Mouse (Mus musculus): Measurements from ENCODE around the gene Nmrk1.

Gene Nmrk1

GRCm38 (mm10) chr19:18619060-18619459 is 12.7 kb upstream of the Nmrk1 start:
- no peak for DNase-seq

GRCm38 (mm10) chr19:18619691-18620090 is 12.1 kb upstream of the Nmrk1 start:
- DNase-seq, result no peak

- no peak for DNase-seq
These were observed 7.9 kb upstream of the Nmrk1 start for GRCm38 (mm10) chr19:18623894-18624293.

GRCm38 (mm10) chr19:18629589-18629988 is 2.2 kb upstream of the Nmrk1 start:
- DNase-seq, result peak in 1 of 2 experiments; percentile 23

- DNase-seq, result no peak
These were observed 1.3 kb upstream of the Nmrk1 start for GRCm38 (mm10) chr19:18630221-18631119.

DNA sequence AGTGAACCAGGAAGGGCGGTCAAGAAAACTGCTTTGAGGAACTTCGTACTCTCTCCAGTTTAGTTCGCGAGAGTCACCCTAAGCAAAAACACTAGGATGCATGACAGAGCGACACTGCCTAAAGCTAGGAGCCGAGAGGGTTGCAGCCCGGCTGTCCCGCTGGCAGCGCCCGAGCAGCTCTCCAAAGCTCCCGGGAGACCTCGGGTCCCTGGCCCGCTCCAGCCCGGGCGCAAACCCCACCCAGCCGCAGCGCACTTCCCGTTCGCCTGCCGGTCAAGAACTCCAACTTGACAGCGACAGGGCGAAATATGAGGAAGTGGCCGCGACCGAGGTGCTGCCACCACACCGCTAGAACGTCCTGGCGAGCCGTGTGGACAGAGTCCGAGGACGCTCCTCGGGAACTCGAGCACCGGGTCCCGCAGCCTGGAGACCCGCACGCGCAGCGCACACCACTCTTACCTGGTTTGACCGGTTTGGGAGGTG is 548 bp upstream of the Nmrk1 start:
- peak in 1 of 2 experiments; percentile 42 for DNase-seq

GRCm38 (mm10) chr19:18632231-18633185 is 758 bp downstream of the Nmrk1 start:
- no peak for DNase-seq

DNA sequence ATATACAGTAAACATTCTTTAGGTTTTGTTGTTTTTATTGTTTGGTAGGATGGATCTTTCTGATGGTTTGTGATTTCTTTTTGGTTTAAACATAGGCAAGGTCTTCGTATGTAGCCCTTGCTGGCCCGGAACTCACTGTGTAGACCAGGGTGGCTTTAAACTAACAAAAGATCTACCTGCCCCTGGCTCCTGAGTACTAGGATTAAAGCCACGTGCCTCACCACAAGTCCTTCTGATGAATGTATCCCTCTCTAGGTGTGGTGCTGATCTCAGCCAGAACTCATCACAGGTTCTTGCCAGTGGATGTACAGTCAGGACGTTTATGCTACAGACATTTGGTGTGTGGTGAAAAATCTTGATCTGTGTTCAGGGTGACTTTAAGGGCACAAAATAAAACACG is 6.2 kb downstream of the Nmrk1 start:
- no peak for DNase-seq

GRCm38 (mm10) chr19:18638949-18639348 is 7.2 kb downstream of the Nmrk1 start:
- no peak for DNase-seq

GRCm38 (mm10) chr19:18639552-18639951 is 7.8 kb downstream of the Nmrk1 start:
- DNase-seq, result peak; percentile 41 to 42

DNA sequence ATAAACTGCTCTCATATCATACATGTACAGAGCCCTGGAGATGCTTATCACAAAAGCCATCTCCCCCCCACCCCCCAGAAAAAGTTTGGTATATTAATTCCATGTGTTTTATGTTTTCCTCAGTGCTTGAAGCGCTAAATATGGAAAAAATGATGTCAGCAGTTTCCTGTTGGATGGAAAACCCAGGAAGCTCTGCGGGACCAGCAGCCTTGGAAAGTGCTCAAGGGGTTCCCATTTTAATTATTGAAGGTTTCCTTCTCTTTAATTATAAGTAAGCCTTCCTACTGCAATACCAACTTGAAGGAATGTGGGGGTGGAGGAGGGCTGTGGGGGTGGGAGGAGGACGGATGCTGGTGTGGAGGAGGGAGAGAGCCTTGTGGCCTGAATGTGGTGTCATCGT is 9.3 kb downstream of the Nmrk1 start:
- DNase-seq, result no peak

GRCm38 (mm10) chr19:18643411-18643810 is 11.7 kb downstream of the Nmrk1 start:
- DNase-seq, result no peak

DNA sequence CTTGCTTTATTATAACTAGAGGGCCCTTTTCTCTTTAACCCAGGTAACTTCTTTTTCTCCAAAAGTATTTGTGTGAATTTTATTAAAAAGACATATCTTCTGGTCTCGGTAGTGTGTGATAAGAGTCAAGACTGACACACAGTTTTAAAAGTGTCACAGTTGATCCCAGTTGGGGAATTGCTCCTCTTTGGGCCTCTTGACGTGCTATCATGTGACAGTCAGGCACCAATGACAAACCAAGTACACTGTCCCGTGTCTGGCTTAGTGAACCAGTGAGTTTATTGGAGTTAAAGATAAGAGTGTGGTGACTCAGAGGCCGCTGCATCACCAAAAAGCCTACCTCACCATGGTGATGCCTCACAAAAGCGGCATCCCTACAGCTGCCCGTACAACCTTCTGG is 12.3 kb downstream of the Nmrk1 start:
- DNase-seq, result no peak

GRCm38 (mm10) chr19:18646397-18646796 is 14.6 kb downstream of the Nmrk1 start:
- DNase-seq, result no peak

DNA sequence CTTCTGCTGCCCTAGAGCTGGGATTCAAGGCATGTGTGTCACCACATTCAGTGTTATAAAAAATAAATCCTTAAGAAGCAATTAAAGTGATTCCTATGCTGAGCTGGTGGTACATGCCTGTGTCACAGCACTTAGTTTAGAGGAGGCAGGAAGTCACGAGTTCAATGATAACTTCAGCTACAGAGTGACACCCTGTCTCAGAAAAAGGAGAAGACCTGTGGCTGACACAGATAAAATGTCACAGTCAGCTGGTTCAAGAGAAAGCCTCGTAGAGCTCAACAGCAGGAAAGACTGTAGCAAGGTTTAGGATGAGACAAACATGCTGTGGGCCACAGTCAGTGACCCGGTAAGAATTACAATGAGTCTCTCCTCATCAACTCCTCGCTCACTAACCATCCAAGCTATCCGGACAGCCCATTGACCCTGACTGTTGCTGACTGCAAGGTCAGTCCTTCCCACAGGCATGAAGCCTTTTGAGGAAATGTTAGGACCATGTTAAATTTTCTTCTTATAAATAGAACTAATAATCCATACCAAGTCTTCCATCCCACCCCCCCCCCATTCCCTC is 15.2 kb downstream of the Nmrk1 start:
- no peak for DNase-seq

DNA sequence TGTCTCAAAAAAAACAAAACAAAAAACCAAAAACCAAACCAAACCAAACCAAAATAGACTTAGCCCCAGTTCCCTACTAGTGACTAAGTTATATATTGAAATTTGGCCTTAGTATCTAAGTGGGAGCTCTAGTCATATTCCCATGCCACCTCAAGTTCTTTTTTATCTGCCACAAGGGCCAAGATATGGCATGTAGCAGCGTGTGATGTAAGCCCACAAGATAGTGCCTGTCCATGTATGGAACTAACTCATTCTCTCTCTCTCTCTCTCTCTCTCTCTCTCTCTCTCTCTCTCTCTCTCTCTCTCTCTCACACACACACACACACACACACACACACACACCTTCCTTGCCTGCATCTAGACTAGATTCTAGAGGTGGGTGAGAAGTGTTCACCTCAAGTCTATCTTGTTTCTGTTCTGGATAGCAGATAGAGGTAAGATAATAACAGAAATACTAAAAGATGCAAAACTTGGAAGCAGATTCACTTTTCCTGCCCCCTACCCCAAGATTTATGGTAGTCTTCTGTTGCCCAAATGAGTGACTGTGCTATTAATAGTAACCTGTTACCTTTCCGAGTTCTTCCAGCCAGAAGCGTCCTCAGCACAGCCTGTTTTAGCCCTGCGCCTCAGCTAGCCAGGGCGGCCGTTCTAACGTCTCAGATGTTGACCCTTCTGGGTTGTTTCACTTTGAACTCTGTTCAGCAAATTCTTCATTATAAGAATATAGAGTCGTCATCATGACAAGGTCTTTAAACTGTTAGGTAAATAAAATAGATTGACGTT is 16.2 kb downstream of the Nmrk1 start:
- no peak for DNase-seq

DNA sequence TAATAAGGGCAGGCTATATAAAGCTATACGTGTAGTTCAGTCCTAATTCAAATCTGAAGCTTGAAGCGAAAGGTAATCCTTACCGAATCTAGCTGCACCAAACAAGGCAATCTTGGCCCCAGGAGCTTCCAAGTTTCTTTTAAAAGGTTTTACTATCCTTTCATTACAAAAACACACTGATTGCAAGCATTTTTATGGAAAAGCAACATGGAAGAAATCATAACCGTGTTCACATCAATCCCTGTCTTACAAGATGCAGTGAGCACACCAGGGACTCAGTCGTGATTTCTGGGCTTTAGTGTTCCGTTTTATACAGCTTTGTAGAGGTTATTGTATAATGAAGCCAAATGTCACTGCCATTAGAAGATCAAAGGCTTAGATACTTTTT is 16.8 kb downstream of the Nmrk1 start:
- no peak for DNase-seq

GRCm38 (mm10) chr19:18649955-18650354 is 18.2 kb downstream of the Nmrk1 start:
- no peak for DNase-seq

- DNase-seq, result no peak
These were observed 18.7 kb downstream of the Nmrk1 start for GRCm38 (mm10) chr19:18650473-18650872.

DNA sequence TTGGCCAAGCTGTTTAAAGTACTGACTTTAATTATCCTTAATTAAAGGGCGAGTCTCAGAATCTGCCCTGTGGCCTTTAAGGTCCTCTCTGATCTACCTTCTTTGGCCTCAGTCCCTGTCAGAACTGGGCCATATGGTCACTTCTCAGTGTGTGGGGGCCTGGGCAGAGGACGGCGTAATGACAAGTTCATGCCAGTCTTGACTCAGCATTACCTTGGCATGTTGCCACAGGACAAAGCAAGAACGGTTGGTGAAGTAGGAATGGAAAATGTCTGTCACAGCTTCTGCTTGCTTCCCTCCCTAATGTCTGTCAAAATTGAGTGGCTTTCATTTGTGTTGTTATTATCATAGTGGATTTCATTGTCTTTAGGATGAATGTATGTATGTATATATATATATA is 20.8 kb downstream of the Nmrk1 start:
- peak; percentile 83 to 90 for DNase-seq

DNA sequence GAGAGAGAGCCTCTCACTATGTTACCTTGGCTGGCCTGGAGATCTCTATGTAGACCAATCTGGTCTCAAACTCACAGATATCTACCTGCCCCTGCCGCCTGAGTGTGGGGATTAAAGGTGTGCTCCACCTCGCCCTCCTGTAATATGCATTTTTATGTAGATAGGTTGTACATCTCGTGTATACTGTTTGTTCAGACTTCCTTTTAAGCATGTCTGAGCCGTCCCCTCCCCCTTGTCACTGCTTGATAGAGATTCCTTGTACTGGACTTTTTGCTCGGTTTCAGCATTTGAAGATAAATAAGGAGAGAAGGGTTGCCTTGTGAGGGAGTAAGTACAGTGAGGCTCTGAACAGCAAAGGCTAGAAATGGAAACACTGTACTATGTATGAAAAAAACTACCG is 21.3 kb downstream of the Nmrk1 start:
- DNase-seq, result peak in 1 of 2 experiments; percentile 34

- DNase-seq, result no peak
These were observed 22.6 kb downstream of the Nmrk1 start for GRCm38 (mm10) chr19:18654330-18654729.
